Comparison of ENCODE assay signal across 8 mouse cellular contexts in the genomic region with DNA sequence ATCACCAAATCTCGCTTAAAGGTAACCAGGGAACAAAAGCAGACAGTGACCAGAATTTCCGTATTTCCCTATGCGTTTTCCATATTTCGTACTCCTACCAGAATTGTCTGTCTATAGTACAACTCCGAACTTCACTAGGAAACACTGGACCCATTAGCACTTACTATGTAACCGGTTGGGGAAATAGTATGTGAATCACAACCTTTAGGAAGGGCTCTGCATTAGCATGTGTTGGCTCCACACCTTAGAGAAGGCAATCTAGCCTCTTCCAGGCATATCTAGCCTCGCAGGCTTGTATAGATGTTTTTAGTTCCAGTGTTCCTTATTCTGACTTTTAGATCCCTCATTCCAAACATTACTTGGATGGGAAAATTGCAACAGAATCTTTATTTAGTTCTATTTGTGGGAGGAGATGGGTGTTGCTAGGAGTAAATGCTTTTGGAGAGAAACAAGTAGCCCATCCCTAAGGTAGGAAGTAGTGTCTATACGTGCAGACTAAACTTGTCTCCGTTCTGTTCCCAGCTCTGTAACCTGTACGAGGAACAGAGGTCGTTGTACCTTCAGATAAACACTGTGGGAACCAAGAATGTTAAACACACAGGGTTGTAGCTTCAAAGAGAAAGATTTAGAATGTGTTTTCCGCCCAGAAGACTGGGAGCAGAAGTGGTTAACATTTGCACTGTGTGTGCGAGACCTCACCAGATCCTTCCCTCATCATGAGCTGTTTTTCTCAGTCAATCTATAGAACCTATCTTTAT. TPM values are rescaled to one million over a fixed set of nuclear protein-coding genes. Genes with fewer than 3 reads are reported as not detected.
DNase-seq lines count a peak whose midpoint lies in the region; ATAC-seq and TF ChIP-seq lines count a peak whose summit lies in the region.

No protein-coding gene starts in this region.

- DNase-seq in frontal cortex, postnatal 10 days (ENCODE audit: low spot score in 2 of 2): no peak
- no peak for DNase-seq in testis, postnatal 10 days (ENCODE audit: low spot score)
- no peak for DNase-seq in liver, embryonic 11.5 days (ENCODE audit: low spot score)
- DNase-seq in adrenal gland, postnatal 4 days (ENCODE audit: low spot score in 2 of 2): no peak
- no peak for DNase-seq in urinary bladder, adult 2 months (ENCODE audit: low spot score)

- H3K27ac ChIP-seq in testis, adult 2 months (ENCODE audit: control insufficient read depth, insufficient read depth, low read depth, low read length): no peak overlapping the region
- H3K27ac ChIP-seq in liver, embryonic 11.5 days (ENCODE audit: low read depth, low read length): no peak overlapping the region

- peak; percentile 24; the same call in 1 of the 2 replicates for ATAC-seq in frontal cortex, adult (ENCODE audit: low TSS enrichment)
- ATAC-seq in liver, embryonic 11.5 days (replicated peaks; ENCODE audit: low FRiP score): no peak
- ATAC-seq in megakaryocyte-erythroid progenitor cell, adult 5-6 weeks (replicated peaks; ENCODE audit: low FRiP score, low TSS enrichment, poor library complexity, severe bottlenecking): no peak

- TF ChIP-seq CTCF in testis, adult 2 months (IDR thresholded peaks at IDR 0.05; ENCODE audit: control insufficient read depth, insufficient read depth, insufficient replicate concordance, low read depth, low read length): no peak

- H3K36me3 ChIP-seq in testis, adult 2 months (ENCODE audit: control insufficient read depth, insufficient read depth, low read length): no peaks in the 10 kb centered on the region
- H3K36me3 ChIP-seq in liver, embryonic 11.5 days (ENCODE audit: control insufficient read depth, insufficient read depth, low read length): no peaks in the 10 kb centered on the region

- peak overlapping the region; percentile 89 for H3K4me2 ChIP-seq in liver, embryonic 11.5 days

- H3K4me1 ChIP-seq in testis, adult 2 months (ENCODE audit: control insufficient read depth, insufficient read depth, low read length): peaks cover 10% of the 10 kb centered on the region
- peaks cover 17% of the 10 kb centered on the region for H3K4me1 ChIP-seq in liver, embryonic 11.5 days (replicated peaks; ENCODE audit: control insufficient read depth, insufficient read depth, low read length)

- no peaks in the 10 kb centered on the region for H3K9me3 ChIP-seq in liver, embryonic 11.5 days (ENCODE audit: control insufficient read depth, low read length)

- TF ChIP-seq POLR2A in testis, adult 2 months (IDR thresholded peaks at IDR 0.05; ENCODE audit: control insufficient read depth, low read depth, low read length): no peak

- peak overlapping the region; percentile 87 for H3K4me3 ChIP-seq in testis, adult 2 months (ENCODE audit: control insufficient read depth, low read depth, low read length)
- peak overlapping the region; percentile 74 for H3K4me3 ChIP-seq in liver, embryonic 11.5 days (ENCODE audit: low read depth, low read length)

- H3K9ac ChIP-seq in liver, embryonic 11.5 days (ENCODE audit: low read depth, low read length): peak overlapping the region; percentile 52; the same call in 1 of the 2 replicates

- H3K27me3 ChIP-seq in testis, adult 2 months (ENCODE audit: control insufficient read depth, insufficient read depth, low read length): no peaks in the 10 kb centered on the region
- H3K27me3 ChIP-seq in liver, embryonic 11.5 days (replicated peaks; ENCODE audit: control insufficient read depth, insufficient read depth, low read length): no peaks in the 10 kb centered on the region

- 36% methylated on average over 13 of the region's 13 CpGs for WGBS in liver, embryonic 11.5 days

RNA-seq across cellular contexts. Expression of a gene that starts 4.8 kb away (rescaled TPM):
- 4.9 TPM in 2 replicates for polyA plus RNA-seq in testis, adult 2 months (2012; rRNA removed)
- 54.0 and 56.2 TPM in 2 replicates for polyA plus RNA-seq in liver, embryonic 11.5 days (2014; fragmentation: Nextera tagmentation; extraction: Ambion mirVana)
- 10 to 100 TPM; 73.2 to 74.8 TPM for total RNA-seq in adrenal gland, postnatal 4 days (2021)
- 93.6 and 136 TPM in 2 replicates for total RNA-seq in megakaryocyte-erythroid progenitor cell, adult 5-6 weeks (2014; fragmentation: Nextera tagmentation)
- 85.1 and 96.4 TPM in 2 replicates for total RNA-seq in megakaryocyte-erythroid progenitor cell, adult 5-6 weeks (2017)
- polyA plus RNA-seq in urinary bladder, adult 2 months (2012; rRNA removed): 88.9 and 108 TPM in 2 replicates

RNA-seq across cellular contexts. Expression of a gene that starts 4.9 kb away (rescaled TPM):
- 0.88 and 1.3 TPM in 2 replicates for polyA plus RNA-seq in testis, adult 2 months (2012; rRNA removed)
- 0.43 and 0.86 TPM in 2 replicates for polyA plus RNA-seq in liver, embryonic 11.5 days (2014; fragmentation: Nextera tagmentation; extraction: Ambion mirVana)
- total RNA-seq in adrenal gland, postnatal 4 days (2021): 1 to 10 TPM; 1.4 to 1.9 TPM
- 1.3 and 1.9 TPM in 2 replicates for total RNA-seq in megakaryocyte-erythroid progenitor cell, adult 5-6 weeks (2014; fragmentation: Nextera tagmentation)
- 3.1 and 4.7 TPM in 2 replicates for total RNA-seq in megakaryocyte-erythroid progenitor cell, adult 5-6 weeks (2017)
- 4.3 and 6.8 TPM in 2 replicates for polyA plus RNA-seq in urinary bladder, adult 2 months (2012; rRNA removed)

RNA-seq across cellular contexts. Expression of a gene that starts 27.9 kb away (rescaled TPM):
- not detected in 2 replicates for polyA plus RNA-seq in testis, adult 2 months (2012; rRNA removed)
- polyA plus RNA-seq in liver, embryonic 11.5 days (2014; fragmentation: Nextera tagmentation; extraction: Ambion mirVana): not detected in 2 replicates
- not detected for total RNA-seq in adrenal gland, postnatal 4 days (2021)
- total RNA-seq in megakaryocyte-erythroid progenitor cell, adult 5-6 weeks (2014; fragmentation: Nextera tagmentation): not detected in 2 replicates
- not detected in 2 replicates for total RNA-seq in megakaryocyte-erythroid progenitor cell, adult 5-6 weeks (2017)
- polyA plus RNA-seq in urinary bladder, adult 2 months (2012; rRNA removed): 0.24 and 0.65 TPM in 2 replicates

RNA-seq across cellular contexts. Expression of a gene that starts 37.2 kb away (rescaled TPM):
- polyA plus RNA-seq in testis, adult 2 months (2012; rRNA removed): 248 and 302 TPM in 2 replicates
- polyA plus RNA-seq in liver, embryonic 11.5 days (2014; fragmentation: Nextera tagmentation; extraction: Ambion mirVana): 3.1 and 3.2 TPM in 2 replicates
- total RNA-seq in adrenal gland, postnatal 4 days (2021): 1 to 10 TPM in 1 of 2 experiments, under 1 TPM in 1; 0.45 to 1.7 TPM
- total RNA-seq in megakaryocyte-erythroid progenitor cell, adult 5-6 weeks (2014; fragmentation: Nextera tagmentation): 1.9 TPM in 1 of 2 replicates, not detected in the other
- 2.1 TPM in 1 of 2 replicates, not detected in the other for total RNA-seq in megakaryocyte-erythroid progenitor cell, adult 5-6 weeks (2017)
- 8.4 and 10.0 TPM in 2 replicates for polyA plus RNA-seq in urinary bladder, adult 2 months (2012; rRNA removed)

RNA-seq across cellular contexts. Expression of a gene that starts 48.4 kb away (rescaled TPM):
- polyA plus RNA-seq in testis, adult 2 months (2012; rRNA removed): 0.19 and 0.46 TPM in 2 replicates
- not detected in 2 replicates for polyA plus RNA-seq in liver, embryonic 11.5 days (2014; fragmentation: Nextera tagmentation; extraction: Ambion mirVana)
- not detected for total RNA-seq in adrenal gland, postnatal 4 days (2021)
- 0.42 TPM in 1 of 2 replicates, not detected in the other for total RNA-seq in megakaryocyte-erythroid progenitor cell, adult 5-6 weeks (2014; fragmentation: Nextera tagmentation)
- not detected in 2 replicates for total RNA-seq in megakaryocyte-erythroid progenitor cell, adult 5-6 weeks (2017)
- polyA plus RNA-seq in urinary bladder, adult 2 months (2012; rRNA removed): 0.12 and 0.21 TPM in 2 replicates
